ENCODE assay signal across 9 mouse cellular contexts in the genomic region with DNA sequence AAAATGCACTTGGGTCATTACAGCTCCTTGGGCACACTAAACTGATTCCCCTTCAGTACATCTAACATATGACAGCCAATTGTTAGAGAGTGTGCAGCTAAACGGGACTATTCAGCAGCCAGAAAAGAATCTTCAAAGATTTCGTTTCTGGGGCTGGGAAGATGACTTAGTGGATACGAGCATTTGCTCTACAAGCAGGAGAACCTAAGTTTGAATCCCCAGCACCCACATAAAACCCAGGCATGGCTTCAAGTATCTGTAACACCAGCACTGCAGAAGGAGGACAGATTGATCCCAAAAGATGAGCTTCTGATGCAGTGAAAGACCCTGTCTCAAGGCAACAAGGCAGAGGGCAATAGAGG. TPM values are rescaled to one million over a fixed set of nuclear protein-coding genes. Genes with fewer than 3 reads are reported as not detected.
A peak's percentile ranks its signal among the peaks of the same experiment; 100 is the strongest.
DNase-seq lines count a peak whose midpoint lies in the region; ATAC-seq and TF ChIP-seq lines count a peak whose summit lies in the region.
"Had no signal": no experiment of that assay in that cellular context is flagged by ENCODE, and none has a peak within 500 bp of the region (broad histone marks: within the 10 kb centered on the region; RNA-seq: fewer than 3 reads in every experiment).

No protein-coding gene starts in this region.

- TF ChIP-seq POLR2A in heart, adult 2 months (IDR thresholded peaks at IDR 0.05; ENCODE audit: insufficient read depth, low read depth, low read length) = no peak

- no peak for TF ChIP-seq EP300 in heart, adult 2 months (IDR thresholded peaks at IDR 0.05; ENCODE audit: insufficient read depth, low read depth, low read length)

- no peak for TF ChIP-seq CTCF in heart, adult 2 months (IDR thresholded peaks at IDR 0.05)

- H3K4me2 ChIP-seq in limb, embryonic 13.5 days (replicated peaks) = peak overlapping the region; percentile 75
- peak overlapping the region; percentile 64 for H3K4me2 ChIP-seq in neural tube, embryonic 14.5 days (ENCODE audit: low read depth, low read length)

- 54% methylated on average over 3 of the region's 3 CpGs for WGBS in heart, adult 2 months
- 71% methylated on average over 3 of the region's 3 CpGs for WGBS in limb, embryonic 13.5 days
- WGBS in neural tube, embryonic 14.5 days = 54% methylated on average over 3 of the region's 3 CpGs

- no peak overlapping the region; the same call in 1 of the 2 replicates for H3K9ac ChIP-seq in heart, adult 2 months (ENCODE audit: low read depth, low read length)
- H3K9ac ChIP-seq in limb, embryonic 13.5 days = peak overlapping the region; percentile 86; the same call in 1 of the 2 replicates
- H3K9ac ChIP-seq in neural tube, embryonic 14.5 days (replicated peaks; ENCODE audit: low read depth, low read length) = peak overlapping the region; percentile 91; the same call in 1 of the 2 replicates

- no peaks in the 10 kb centered on the region for H3K27me3 ChIP-seq in heart, adult 2 months (ENCODE audit: control insufficient read depth, insufficient read depth, low read length)
- H3K27me3 ChIP-seq in megakaryocyte, embryonic 14.5 days (replicated peaks) = no peaks in the 10 kb centered on the region
- H3K27me3 ChIP-seq in limb, embryonic 13.5 days = no peaks in the 10 kb centered on the region
- H3K27me3 ChIP-seq in neural tube, embryonic 14.5 days (ENCODE audit: control insufficient read depth, insufficient read depth, low read length) = no peaks in the 10 kb centered on the region

- peaks cover 4% of the 10 kb centered on the region for H3K4me1 ChIP-seq in heart, adult 2 months (ENCODE audit: control insufficient read depth, insufficient read depth, low read length)
- H3K4me1 ChIP-seq in megakaryocyte, embryonic 14.5 days = peaks cover 20% of the 10 kb centered on the region
- H3K4me1 ChIP-seq in limb, embryonic 13.5 days = peaks cover 22% of the 10 kb centered on the region
- H3K4me1 ChIP-seq in neural tube, embryonic 14.5 days (ENCODE audit: control insufficient read depth, insufficient read depth, low read length) = peaks cover 14% of the 10 kb centered on the region

- peak overlapping the region; percentile 70 for H3K4me3 ChIP-seq in heart, adult 2 months
- peak overlapping the region; percentile 99 for H3K4me3 ChIP-seq in megakaryocyte, embryonic 14.5 days (replicated peaks)
- H3K4me3 ChIP-seq in limb, embryonic 13.5 days = peak overlapping the region; percentile 86
- no peak overlapping the region for H3K4me3 ChIP-seq in neural tube, embryonic 14.5 days (ENCODE audit: low read depth, low read length)

- DNase-seq in heart, adult 2 months = no peak
- no peak for DNase-seq in heart, adult 11 months
- no peak for DNase-seq in adrenal gland, adult 2 months
- no peak for DNase-seq in ovary, postnatal 10 days (ENCODE audit: low spot score)
- DNase-seq: adrenal gland, postnatal 14 days had no signal

- peaks cover 4% of the 10 kb centered on the region; the same call in 1 of the 2 replicates for H3K79me2 ChIP-seq in heart, adult 2 months (replicated peaks; ENCODE audit: control insufficient read depth, insufficient read depth, low read length)

- H3K27ac ChIP-seq in heart, adult 2 months = peak overlapping the region; percentile 97
- H3K27ac ChIP-seq in limb, embryonic 13.5 days = no peak overlapping the region
- H3K27ac ChIP-seq in neural tube, embryonic 14.5 days (ENCODE audit: low read depth, low read length) = no peak overlapping the region

- intact Hi-C loops in heart, adult 2 months (cut with DNase I) = loop anchor here (2.0 to 5.0 kb wide), 2 partner anchors 53 to 367 kb away; partner anchors contain the start of gene Rad52

- no peaks in the 10 kb centered on the region for H3K9me3 ChIP-seq in megakaryocyte, embryonic 14.5 days
- no peaks in the 10 kb centered on the region for H3K9me3 ChIP-seq in limb, embryonic 13.5 days
- no peaks in the 10 kb centered on the region for H3K9me3 ChIP-seq in neural tube, embryonic 14.5 days (ENCODE audit: control insufficient read depth, low read length)

- H3K36me3 ChIP-seq in heart, adult 2 months (ENCODE audit: control insufficient read depth, insufficient read depth, low read length) = peaks cover 4% of the 10 kb centered on the region; the same call in 1 of the 2 replicates
- no peaks in the 10 kb centered on the region for H3K36me3 ChIP-seq in megakaryocyte, embryonic 14.5 days (replicated peaks; ENCODE audit: low read length)
- H3K36me3 ChIP-seq in limb, embryonic 13.5 days = no peaks in the 10 kb centered on the region
- no peaks in the 10 kb centered on the region for H3K36me3 ChIP-seq in neural tube, embryonic 14.5 days (ENCODE audit: control insufficient read depth, insufficient read depth, low read length)

- no peak for ATAC-seq in megakaryocyte, adult 5-6 weeks (ENCODE audit: poor library complexity, severe bottlenecking)
- no peak for ATAC-seq in limb, embryonic 13.5 days (ENCODE audit: low FRiP score, low read depth)
- ATAC-seq in neural tube, embryonic 14.5 days (ENCODE audit: low read depth) = no peak

RNA-seq across cellular contexts. Expression of gene Erc1, which starts 1.4 kb away (rescaled TPM):
- 10 to 100 TPM; 36.0 to 41.8 TPM for total RNA-seq in heart, adult 2 months (2021)
- 15.0 and 29.1 TPM in 2 replicates for polyA plus RNA-seq in heart, adult 2 months (2012; rRNA removed)
- polyA plus RNA-seq in megakaryocyte, embryonic 14.5 days (2012; ENCODE audit: insufficient read depth, low replicate concordance) = 1.1 and 2.0 TPM in 2 replicates
- total RNA-seq in megakaryocyte, adult 5-6 weeks (2015) = 1.0 and 1.3 TPM in 2 replicates
- total RNA-seq in megakaryocyte, adult 5-6 weeks (2017) = 2.1 and 5.2 TPM in 2 replicates
- polyA plus RNA-seq in limb, embryonic 13.5 days (2015; fragmentation: Nextera tagmentation; extraction: Ambion mirVana) = 27.2 and 28.5 TPM in 2 replicates
- 59.4 and 66.1 TPM in 2 replicates for polyA plus RNA-seq in neural tube, embryonic 14.5 days (2014; fragmentation: Nextera tagmentation; extraction: Ambion mirVana)
- total RNA-seq in adrenal gland, adult 2 months (2021) = 10 to 100 TPM; 18.0 to 20.2 TPM
- 4.1 and 5.3 TPM in 2 replicates for polyA plus RNA-seq in adrenal gland, adult 2 months (2012; rRNA removed)

RNA-seq across cellular contexts. Expression of gene Rad52, which starts 53.2 kb away (rescaled TPM):
- total RNA-seq in heart, adult 2 months (2021) = 10 to 100 TPM in 1 of 2 experiments, 1 to 10 TPM in 1; 7.9 to 10.8 TPM
- 13.1 and 14.6 TPM in 2 replicates for polyA plus RNA-seq in heart, adult 2 months (2012; rRNA removed)
- polyA plus RNA-seq in megakaryocyte, embryonic 14.5 days (2012; ENCODE audit: insufficient read depth, low replicate concordance) = 16.3 and 37.0 TPM in 2 replicates
- 19.2 and 19.9 TPM in 2 replicates for total RNA-seq in megakaryocyte, adult 5-6 weeks (2015)
- 12.4 and 13.2 TPM in 2 replicates for total RNA-seq in megakaryocyte, adult 5-6 weeks (2017)
- polyA plus RNA-seq in limb, embryonic 13.5 days (2015; fragmentation: Nextera tagmentation; extraction: Ambion mirVana) = 25.5 and 28.5 TPM in 2 replicates
- 23.3 and 25.7 TPM in 2 replicates for polyA plus RNA-seq in neural tube, embryonic 14.5 days (2014; fragmentation: Nextera tagmentation; extraction: Ambion mirVana)
- 10 to 100 TPM; 14.0 to 15.1 TPM for total RNA-seq in adrenal gland, adult 2 months (2021)
- 16.5 and 25.9 TPM in 2 replicates for polyA plus RNA-seq in adrenal gland, adult 2 months (2012; rRNA removed)
